Mouse (Mus musculus) bone marrow macrophage, adult 2 months (primary cell): ENCODE data around the gene Arhgap28.

Experiments
- CTCF ChIP-seq: IDR thresholded peaks from 2 replicates; pipeline ENCODE4 v1.5.1; 2012; ENCODE audit warnings: low read depth, mild to moderate bottlenecking, low read length, moderate library complexity
- POLR2A ChIP-seq: IDR thresholded peaks from 2 replicates; pipeline ENCODE4 v1.6.1; 2012; ENCODE audit warnings: mild to moderate bottlenecking, low read depth, low read length, borderline replicate concordance

DNA sequence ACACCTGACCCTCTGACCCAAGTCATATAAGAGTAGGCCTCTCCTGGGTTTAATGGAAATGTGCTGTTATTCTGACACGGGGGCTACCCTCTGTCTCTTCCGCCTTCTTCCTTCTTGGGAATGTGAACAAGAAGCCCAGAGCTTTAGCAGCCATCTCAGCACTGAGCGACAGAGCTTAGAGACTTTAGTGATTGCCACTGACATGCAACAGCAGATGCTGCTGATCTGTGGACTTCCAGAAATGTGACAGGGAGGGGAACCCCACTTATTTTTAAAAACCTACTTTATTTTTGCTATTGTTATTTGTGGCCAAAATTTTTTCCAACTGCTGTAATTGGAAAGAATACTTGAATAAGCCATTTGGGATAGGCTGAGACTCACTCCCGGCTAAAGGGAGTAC, 95.4 kb downstream of the Arhgap28 start:
- TF ChIP-seq POLR2A (no peak), CTCF (no peak)
